Mouse (Mus musculus) G1E (cell line): ENCODE data around the gene Slc25a21.

Experiments
- CTCF ChIP-seq: IDR thresholded peaks from 2 replicates; pipeline ENCODE4 v1.5.1; 2012; ENCODE audit warnings: low read depth, low read length, inconsistent platforms, mixed read lengths
- GATA1 ChIP-seq: IDR thresholded peaks from 2 replicates; pipeline ENCODE4 v1.6.1; 2012; ENCODE audit warnings: borderline replicate concordance, low read length, inconsistent platforms, mixed read lengths
- GATA2 ChIP-seq: IDR thresholded peaks from 2 replicates; pipeline ENCODE4 v1.6.1; 2012; ENCODE audit warnings: low read depth, low read length, inconsistent platforms, borderline replicate concordance
- POLR2AphosphoS5 ChIP-seq: IDR thresholded peaks from 2 replicates; pipeline ENCODE4 v1.6.1; 2012; ENCODE audit warnings: low read depth, low read length, inconsistent platforms; ENCODE audit not compliant: insufficient replicate concordance
- TAL1 ChIP-seq: conservative IDR thresholded peaks from 2 replicates; pipeline ENCODE4 v1.6.1; 2012; ENCODE audit warnings: low read depth, low read length, inconsistent platforms, mixed read lengths

DNA sequence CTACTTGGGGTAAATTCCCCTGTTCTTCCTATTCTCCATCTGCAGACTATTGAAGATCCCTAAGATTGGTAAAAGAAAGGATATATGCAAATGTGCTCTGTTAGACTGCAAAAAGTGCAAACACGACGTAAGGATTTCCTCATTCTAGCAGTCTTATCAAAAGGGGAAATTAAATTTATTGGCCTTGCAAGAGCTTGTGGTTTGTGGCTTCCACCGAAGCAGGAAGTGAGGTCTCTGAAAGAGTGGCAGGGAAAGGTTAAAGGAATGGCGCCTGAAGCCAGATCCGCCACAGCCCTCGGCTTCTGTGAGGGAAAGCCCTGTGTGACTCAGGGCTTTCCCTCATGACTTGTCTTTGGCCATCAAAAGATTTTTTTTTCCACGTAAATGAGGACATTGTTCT lies 519.7 kb downstream of the Slc25a21 start:
- TF ChIP-seq GATA1 (no peak), TAL1 (no peak), CTCF (no peak), GATA2 (no peak), POLR2AphosphoS5 (no peak)
